Mouse (Mus musculus) midbrain, postnatal 0 days (tissue): ENCODE data around the gene Brinp2. TPM values are rescaled to one million over a fixed set of nuclear protein-coding genes. Genes with fewer than 3 reads are reported as not detected.
A peak's percentile ranks its signal among the peaks of the same experiment; 100 is the strongest.

ENCODE experiments used
- ATAC-seq: fragments of 200-750 bp; cut with Nextera tagmentation; 2 replicates; pipeline ENCODE4 v1.8.0; 2017; ENCODE audit warnings: moderate number of reproducible peaks, mild to moderate bottlenecking, moderate TSS enrichment, moderate library complexity; ENCODE audit not compliant: low FRiP score
- DNase-seq: peaks from one replicate; pipeline ENCODE4 v3.0.0-alpha.2; 2015; ENCODE audit warnings: low spot score
- H3K27ac ChIP-seq: fragments of 300-500 bp; sonication (generic); 2 replicates; pipeline ENCODE4 v1.5.1; 2014; ENCODE audit warnings: low read depth, mild to moderate bottlenecking, low read length, mixed read lengths
- H3K27me3 ChIP-seq: fragments of 300-500 bp; sonication (generic); 2 replicates; pipeline ENCODE4 v1.6.1; 2014; ENCODE audit warnings: low read length, control low read depth, mixed read lengths; ENCODE audit not compliant: insufficient read depth
- H3K36me3 ChIP-seq: fragments of 300-500 bp; sonication (generic); 2 replicates; pipeline ENCODE4 v1.6.1; 2014; ENCODE audit warnings: low read length, control low read depth, mixed read lengths; ENCODE audit not compliant: insufficient read depth
- H3K4me1 ChIP-seq: fragments of 300-500 bp; sonication (generic); 2 replicates; pipeline ENCODE4 v1.6.1; 2014; ENCODE audit warnings: mild to moderate bottlenecking, control low read depth, antibody characterized with exemption, low read length, mixed read lengths; ENCODE audit not compliant: insufficient read depth
- H3K4me2 ChIP-seq: fragments of 300-500 bp; sonication (generic); 2 replicates; pipeline ENCODE4 v1.6.1; 2014; ENCODE audit warnings: low read depth, mild to moderate bottlenecking, low read length, mixed read lengths; ENCODE audit not compliant: poor library complexity, severe bottlenecking
- H3K4me3 ChIP-seq: fragments of 300-500 bp; sonication (generic); 2 replicates; pipeline ENCODE4 v1.5.1; 2014; ENCODE audit warnings: low read depth, mild to moderate bottlenecking, low read length, moderate library complexity
- H3K9ac ChIP-seq: fragments of 300-500 bp; sonication (generic); replicated peaks from 2 replicates; pipeline ENCODE4 v1.6.1; 2014; ENCODE audit warnings: mild to moderate bottlenecking, low read length, moderate library complexity, mixed read lengths; ENCODE audit not compliant: poor library complexity, severe bottlenecking
- H3K9me3 ChIP-seq: fragments of 300-500 bp; sonication (generic); 2 replicates; pipeline ENCODE4 v1.6.1; 2016; ENCODE audit warnings: low read length, control low read depth
- CTCF ChIP-seq: IDR thresholded peaks from 2 replicates; pipeline ENCODE4 v1.5.1; 2016; ENCODE audit warnings: antibody characterized with exemption, mild to moderate bottlenecking
- WGBS: fragments of 180-500 bp; shearing (Covaris S2); extraction: QIAGEN DNeasy Blood & Tissue Kit; methylation state at CpG from one replicate; pipeline ENCODE4 v1.1.7; 2014; 5-methylcytosine and 5-hydroxymethylcytosine counted together
- polyA plus RNA-seq: library from polyadenylated mRNA; unstranded; fragments of >200 nt; fragmentation: Nextera tagmentation; extraction: Ambion mirVana; gene quantifications from 2 replicates; pipeline ENCODE4 v1.2.1, GENCODE M21; 2015
- total RNA-seq: library from RNA; depleted of rRNA; stranded (reverse); fragments of >200 nt; gene quantifications from 2 replicates; pipeline ENCODE4 v1.2.3, GENCODE M21; 2014

Brinp2 gene
- total and polyA plus RNA-seq, 2 experiments from 2014 or later, result 41.0 to 67.0 TPM

DNA sequence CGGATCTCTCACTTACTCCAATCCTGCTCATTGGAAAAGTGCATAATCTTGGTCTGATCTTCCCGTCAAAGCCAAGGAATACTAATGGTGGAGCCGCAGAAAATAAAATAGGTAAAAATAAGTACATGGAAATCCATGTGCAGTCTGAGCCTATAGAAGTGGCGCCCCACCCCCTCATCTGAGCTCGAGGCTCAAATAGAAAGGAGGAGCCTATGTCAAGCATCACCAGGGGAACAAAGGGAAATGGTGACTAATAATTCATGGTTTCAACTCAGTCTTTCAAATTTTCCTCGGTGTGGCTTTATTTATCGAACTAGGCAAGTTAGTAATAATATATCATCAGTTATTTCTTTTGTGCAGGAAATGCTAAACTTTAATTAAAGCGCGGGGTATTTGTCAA is 84.1 kb downstream of the Brinp2 start:
- no peak overlapping the region for H3K4me2 ChIP-seq
- H3K9me3 ChIP-seq, result no peaks in the 10 kb centered on the region
- H3K27ac ChIP-seq, result no peak overlapping the region
- ATAC-seq (no peak), DNase-seq (no peak)
- H3K4me1 ChIP-seq, result no peaks in the 10 kb centered on the region
- no peaks in the 10 kb centered on the region for H3K36me3 ChIP-seq
- H3K27me3 ChIP-seq, result no peaks in the 10 kb centered on the region
- 67% methylated on average over 9 of the region's 9 CpGs for whole genome bisulfite sequencing
- no peak overlapping the region for H3K4me3 ChIP-seq
- TF ChIP-seq CTCF, result no peak
- H3K9ac ChIP-seq, result no peak overlapping the region

DNA sequence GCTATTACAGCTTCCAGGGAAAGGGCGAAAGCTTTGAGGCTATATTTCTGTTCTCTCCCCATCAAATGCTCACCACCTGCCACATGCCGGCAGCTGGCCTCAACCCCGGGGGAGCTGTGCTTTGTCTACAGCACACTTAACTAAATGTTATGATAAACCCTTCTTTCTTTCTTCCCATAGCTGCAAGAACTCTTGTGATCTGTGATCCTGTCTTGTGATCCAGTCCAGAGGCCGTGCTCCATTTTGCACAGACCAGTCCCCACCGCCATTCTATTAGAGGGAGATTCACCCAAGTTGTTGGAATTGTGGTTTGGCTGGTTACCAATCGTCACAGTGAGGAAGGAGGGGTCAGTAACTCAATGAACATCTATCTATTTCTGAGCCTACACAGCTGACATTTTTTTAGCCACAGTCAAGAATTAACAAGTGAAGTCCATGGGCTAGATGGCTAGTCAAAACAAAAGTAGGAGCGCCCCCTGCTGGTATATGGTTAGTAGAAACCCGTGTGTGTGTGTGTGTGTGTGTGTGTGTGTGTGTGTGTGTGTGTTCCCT is 89.0 kb downstream of the Brinp2 start:
- H3K27me3 ChIP-seq, result no peaks in the 10 kb centered on the region
- 0 out of 2 replicates have a peak, but pooled peaks have one; percentile 52 for ATAC-seq
- H3K4me3 ChIP-seq, result no peak overlapping the region
- H3K36me3 ChIP-seq, result no peaks in the 10 kb centered on the region
- H3K4me1 ChIP-seq, result no peaks in the 10 kb centered on the region
- H3K9ac ChIP-seq, result no peak overlapping the region
- H3K4me2 ChIP-seq, result no peak overlapping the region
- DNase-seq, result peak; percentile 86
- WGBS, result 14% methylated on average over 8 of the region's 8 CpGs
- H3K27ac ChIP-seq, result no peak overlapping the region
- no peaks in the 10 kb centered on the region for H3K9me3 ChIP-seq
- TF ChIP-seq CTCF, result peak; percentile 68

DNA sequence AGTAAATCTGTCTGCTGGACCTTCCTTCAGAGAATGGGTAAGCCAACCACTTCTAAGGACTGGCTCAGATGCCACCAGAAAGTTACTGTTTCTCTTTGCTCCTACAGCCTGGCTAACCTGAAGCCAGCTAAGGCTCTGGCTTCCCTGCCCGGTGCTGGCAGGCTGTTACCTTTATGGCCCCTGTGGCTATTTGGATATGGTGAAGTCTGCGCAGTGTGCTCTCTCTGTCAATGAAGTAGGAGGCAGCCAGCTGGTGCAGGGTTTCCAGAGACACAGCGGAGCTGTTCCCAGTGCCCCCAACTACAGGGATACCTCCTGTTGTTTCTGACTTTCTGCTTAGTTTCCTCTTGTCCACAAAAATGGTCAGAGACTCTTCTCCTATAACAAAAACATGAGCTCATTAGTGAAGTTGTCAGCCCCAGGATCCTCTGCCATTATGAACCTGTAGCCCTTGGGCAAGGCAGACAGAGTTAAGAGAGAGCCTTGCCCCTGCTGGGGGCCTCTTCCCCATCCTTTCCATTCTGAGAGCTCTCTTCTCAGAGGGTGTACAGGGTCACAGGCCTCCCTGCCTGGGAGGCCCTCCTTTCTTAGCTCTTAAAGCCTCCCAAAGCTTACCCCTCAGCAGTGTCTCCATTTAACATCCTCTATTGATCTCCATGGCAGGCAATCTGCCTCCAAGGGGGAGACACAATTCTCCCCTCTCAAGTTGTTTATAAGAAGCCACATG is 89.7 kb downstream of the Brinp2 start:
- DNase-seq (peak; percentile 17), ATAC-seq (no peak)
- Histone ChIP-seq H3K9me3 (no peaks in the 10 kb centered on the region), H3K36me3 (no peaks in the 10 kb centered on the region), H3K4me2 (no peak overlapping the region), H3K27me3 (no peaks in the 10 kb centered on the region), H3K4me3 (no peak overlapping the region), H3K9ac (no peak overlapping the region), H3K27ac (no peak overlapping the region), H3K4me1 (no peaks in the 10 kb centered on the region)
- WGBS, result 34% methylated on average over 3 of the region's 3 CpGs
- no peak for TF ChIP-seq CTCF

DNA sequence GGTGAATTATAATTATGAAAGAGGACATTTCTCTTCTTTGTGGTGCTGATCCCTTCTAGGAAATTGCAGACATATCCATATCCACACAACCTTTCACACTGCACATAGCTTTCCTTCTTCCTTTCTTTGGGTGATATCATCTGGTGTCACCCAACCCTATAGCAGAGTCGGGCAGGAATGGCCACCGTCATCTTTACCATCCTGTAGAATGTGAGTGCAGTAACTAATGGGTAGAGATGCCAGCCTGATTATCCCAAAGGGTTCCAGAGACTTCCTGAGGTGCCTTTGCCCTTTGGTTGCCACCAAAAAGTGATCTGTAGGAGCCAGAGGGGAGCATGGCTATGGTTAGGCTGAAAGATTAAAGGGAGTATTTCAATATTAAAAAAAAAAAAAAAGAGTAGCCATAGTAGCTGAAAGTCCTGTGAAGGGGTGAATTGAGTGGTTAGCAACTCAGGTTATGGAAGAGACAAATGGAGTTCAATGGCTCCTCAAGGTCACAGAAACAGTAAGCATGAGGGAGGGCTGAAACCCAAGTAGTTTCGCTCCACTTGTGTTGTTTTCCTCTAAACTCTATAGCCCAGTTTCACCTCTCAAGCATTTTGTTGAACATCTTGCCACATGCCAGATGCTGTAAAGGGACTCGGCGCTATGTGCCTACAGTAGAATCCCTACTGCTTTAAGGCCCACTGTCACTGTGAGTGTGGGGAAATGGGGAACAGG is 96.5 kb downstream of the Brinp2 start:
- Histone ChIP-seq H3K9ac (no peak overlapping the region), H3K36me3 (0 out of 2 replicates have a peak, but pooled peaks cover 2% of the 10 kb centered on the region), H3K9me3 (no peaks in the 10 kb centered on the region), H3K4me2 (no peak overlapping the region), H3K27me3 (no peaks in the 10 kb centered on the region), H3K4me1 (no peaks in the 10 kb centered on the region), H3K4me3 (no peak overlapping the region), H3K27ac (no peak overlapping the region)
- ATAC-seq (no peak), DNase-seq (no peak)
- TF ChIP-seq CTCF, result no peak
- WGBS, result 97% methylated on average over 5 of the region's 5 CpGs

DNA sequence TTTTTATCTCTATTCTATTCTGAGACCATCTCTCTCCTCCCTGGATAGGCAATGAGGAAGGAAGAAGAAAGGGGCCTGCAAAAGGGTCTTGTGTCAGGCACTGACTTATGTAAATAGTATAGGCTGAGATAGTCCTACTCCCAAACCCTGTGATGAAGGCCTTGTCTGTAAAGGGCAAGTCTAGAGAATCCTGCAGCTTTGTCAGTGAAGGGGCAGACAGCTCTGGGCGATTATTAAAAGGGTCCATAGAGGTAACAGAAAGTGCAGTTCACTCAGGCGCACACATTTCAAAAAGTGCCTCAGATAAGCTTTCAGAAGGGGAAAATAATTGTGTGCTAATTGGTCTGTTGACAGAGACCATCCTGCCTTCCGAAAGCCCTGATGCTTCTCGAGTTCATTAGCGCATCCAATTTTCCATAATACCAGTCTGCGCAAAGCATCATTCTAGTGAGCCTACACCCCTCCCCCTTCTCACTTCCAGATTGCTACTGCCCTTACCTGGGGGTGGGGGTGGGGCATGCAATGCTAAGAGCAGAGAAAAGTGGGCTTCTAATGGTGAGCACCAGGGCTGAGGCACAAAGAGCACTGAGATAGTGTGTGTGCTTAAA is 97.3 kb downstream of the Brinp2 start:
- H3K4me2 ChIP-seq, result no peak overlapping the region
- H3K36me3 ChIP-seq, result 0 out of 2 replicates have a peak, but pooled peaks cover 2% of the 10 kb centered on the region
- DNase-seq (no peak), ATAC-seq (no peak)
- no peak for TF ChIP-seq CTCF
- H3K27me3 ChIP-seq, result no peaks in the 10 kb centered on the region
- 78% methylated on average over 6 of the region's 6 CpGs for WGBS
- H3K27ac ChIP-seq, result no peak overlapping the region
- no peak overlapping the region for H3K4me3 ChIP-seq
- no peak overlapping the region for H3K9ac ChIP-seq
- no peaks in the 10 kb centered on the region for H3K9me3 ChIP-seq
- H3K4me1 ChIP-seq, result no peaks in the 10 kb centered on the region
